Mouse (Mus musculus): ENCODE measurements around the gene Klhl12. TPM values are rescaled to one million over a fixed set of nuclear protein-coding genes. Genes with fewer than 3 reads are reported as not detected.
"Not testable (repeated sequence)": the region's sequence is repeated elsewhere in the genome, so short reads cannot be mapped to it uniquely, and the experiment has no call there.

Gene Klhl12
- polyA plus RNA-seq, 1 experiment from 2014 or later: 24.7 TPM

GRCm38 (mm10) chr1:134441737-134442136, 13.6 kb upstream of the Klhl12 start:
- H3K4me2 ChIP-seq (ENCODE audit: low read depth, low read length); H3K27me3 ChIP-seq (replicated peaks; ENCODE audit: control insufficient read depth, insufficient read depth, low read length); H3K4me3 ChIP-seq (ENCODE audit: low read depth, low read length); H3K9me3 ChIP-seq (ENCODE audit: control insufficient read depth, low read length); H3K27ac ChIP-seq (replicated peaks; ENCODE audit: low read depth, low read length); H3K4me1 ChIP-seq (ENCODE audit: control insufficient read depth, insufficient read depth, low read length); H3K36me3 ChIP-seq (ENCODE audit: control insufficient read depth, insufficient read depth, low read length); DNase-seq (ENCODE audit: low spot score); ATAC-seq (ENCODE audit: low read depth); H3K9ac ChIP-seq (ENCODE audit: low read depth, low read length): not testable (repeated sequence)
- 88% methylated on average over 6 of the region's 10 CpGs for WGBS

- no peak overlapping the region for H3K4me3 ChIP-seq (ENCODE audit: low read depth, low read length)
- H3K36me3 ChIP-seq (ENCODE audit: control insufficient read depth, insufficient read depth, low read length): no peaks in the 10 kb centered on the region
- H3K27ac ChIP-seq (replicated peaks; ENCODE audit: low read depth, low read length): no peak overlapping the region
- DNase-seq (ENCODE audit: low spot score) (no peak), ATAC-seq (ENCODE audit: low read depth) (no peak)
- H3K27me3 ChIP-seq (replicated peaks; ENCODE audit: control insufficient read depth, insufficient read depth, low read length): no peaks in the 10 kb centered on the region
- no peak overlapping the region for H3K4me2 ChIP-seq (ENCODE audit: low read depth, low read length)
- H3K9me3 ChIP-seq (ENCODE audit: control insufficient read depth, low read length): no peaks in the 10 kb centered on the region
- no peak overlapping the region for H3K9ac ChIP-seq (ENCODE audit: low read depth, low read length)
- 97% methylated on average over 3 of the region's 3 CpGs for WGBS
- no peaks in the 10 kb centered on the region for H3K4me1 ChIP-seq (ENCODE audit: control insufficient read depth, insufficient read depth, low read length)
Observed at GRCm38 (mm10) chr1:134442394-134442793, 12.9 kb upstream of the Klhl12 start.

GRCm38 (mm10) chr1:134443288-134443687, 12.0 kb upstream of the Klhl12 start:
- not testable (repeated sequence) for H3K4me2 ChIP-seq (ENCODE audit: low read depth, low read length); H3K4me3 ChIP-seq (ENCODE audit: low read depth, low read length); H3K9me3 ChIP-seq (ENCODE audit: control insufficient read depth, low read length); H3K4me1 ChIP-seq (ENCODE audit: control insufficient read depth, insufficient read depth, low read length); H3K27me3 ChIP-seq (replicated peaks; ENCODE audit: control insufficient read depth, insufficient read depth, low read length); ATAC-seq (ENCODE audit: low read depth); H3K9ac ChIP-seq (ENCODE audit: low read depth, low read length); H3K36me3 ChIP-seq (ENCODE audit: control insufficient read depth, insufficient read depth, low read length); H3K27ac ChIP-seq (replicated peaks; ENCODE audit: low read depth, low read length); DNase-seq (ENCODE audit: low spot score)
- WGBS: 78% methylated on average over 1 of the region's 1 CpGs

GRCm38 (mm10) chr1:134445418-134445817, 9.9 kb upstream of the Klhl12 start:
- H3K9ac ChIP-seq (ENCODE audit: low read depth, low read length): no peak overlapping the region

GRCm38 (mm10) chr1:134448537-134448936, 6.8 kb upstream of the Klhl12 start:
- not testable (repeated sequence) for H3K4me3 ChIP-seq (ENCODE audit: low read depth, low read length); ATAC-seq (ENCODE audit: low read depth); H3K36me3 ChIP-seq (ENCODE audit: control insufficient read depth, insufficient read depth, low read length); H3K4me1 ChIP-seq (ENCODE audit: control insufficient read depth, insufficient read depth, low read length); DNase-seq (ENCODE audit: low spot score); H3K9me3 ChIP-seq (ENCODE audit: control insufficient read depth, low read length); H3K27me3 ChIP-seq (replicated peaks; ENCODE audit: control insufficient read depth, insufficient read depth, low read length); H3K9ac ChIP-seq (ENCODE audit: low read depth, low read length); H3K4me2 ChIP-seq (ENCODE audit: low read depth, low read length); H3K27ac ChIP-seq (replicated peaks; ENCODE audit: low read depth, low read length)
- 69% methylated on average over 3 of the region's 3 CpGs for WGBS

More at GRCm38 (mm10) chr1:134445418-134445817, 9.9 kb upstream of the Klhl12 start:
- Histone ChIP-seq H3K9me3 (ENCODE audit: control insufficient read depth, low read length) (no peaks in the 10 kb centered on the region), H3K4me3 (ENCODE audit: low read depth, low read length) (no peak overlapping the region), H3K27ac (replicated peaks; ENCODE audit: low read depth, low read length) (no peak overlapping the region), H3K4me1 (ENCODE audit: control insufficient read depth, insufficient read depth, low read length) (no peaks in the 10 kb centered on the region), H3K27me3 (replicated peaks; ENCODE audit: control insufficient read depth, insufficient read depth, low read length) (no peaks in the 10 kb centered on the region), H3K36me3 (ENCODE audit: control insufficient read depth, insufficient read depth, low read length) (no peaks in the 10 kb centered on the region), H3K4me2 (ENCODE audit: low read depth, low read length) (no peak overlapping the region)
- WGBS: 82% methylated on average over 2 of the region's 2 CpGs
- DNase-seq (ENCODE audit: low spot score): no peak
- no peak for ATAC-seq (ENCODE audit: low read depth)

- 82% methylated on average over 4 of the region's 4 CpGs for WGBS
- H3K4me3 ChIP-seq (ENCODE audit: low read depth, low read length): no peak overlapping the region
- no peak overlapping the region for H3K9ac ChIP-seq (ENCODE audit: low read depth, low read length)
- H3K27ac ChIP-seq (replicated peaks; ENCODE audit: low read depth, low read length): no peak overlapping the region
- no peak for ATAC-seq (ENCODE audit: low read depth)
- H3K9me3 ChIP-seq (ENCODE audit: control insufficient read depth, low read length): no peaks in the 10 kb centered on the region
- H3K27me3 ChIP-seq (replicated peaks; ENCODE audit: control insufficient read depth, insufficient read depth, low read length): no peaks in the 10 kb centered on the region
- H3K36me3 ChIP-seq (ENCODE audit: control insufficient read depth, insufficient read depth, low read length): no peaks in the 10 kb centered on the region
- no peak for DNase-seq (ENCODE audit: low spot score)
- no peaks in the 10 kb centered on the region for H3K4me1 ChIP-seq (ENCODE audit: control insufficient read depth, insufficient read depth, low read length)
- H3K4me2 ChIP-seq (ENCODE audit: low read depth, low read length): no peak overlapping the region
Observed at GRCm38 (mm10) chr1:134450201-134450600, 5.1 kb upstream of the Klhl12 start.

- H3K4me2 ChIP-seq (ENCODE audit: low read depth, low read length): no peak overlapping the region
- peaks cover under 1% of the 10 kb centered on the region; the same call in 1 of the 2 replicates for H3K4me1 ChIP-seq (ENCODE audit: control insufficient read depth, insufficient read depth, low read length)
Observed at GRCm38 (mm10) chr1:134450986-134451385, 4.3 kb upstream of the Klhl12 start.

GRCm38 (mm10) chr1:134456060-134456459, 729 bp downstream of the Klhl12 start:
- ATAC-seq (ENCODE audit: low read depth) (no peak), DNase-seq (ENCODE audit: low spot score) (no peak)
- 19% methylated on average over 5 of the region's 5 CpGs for WGBS
- H3K36me3 ChIP-seq (ENCODE audit: control insufficient read depth, insufficient read depth, low read length): peaks cover 30% of the 10 kb centered on the region
- no peak overlapping the region for H3K27ac ChIP-seq (replicated peaks; ENCODE audit: low read depth, low read length)
- H3K9ac ChIP-seq (ENCODE audit: low read depth, low read length): peak overlapping the region; percentile 97
- H3K9me3 ChIP-seq (ENCODE audit: control insufficient read depth, low read length): no peaks in the 10 kb centered on the region
- H3K27me3 ChIP-seq (replicated peaks; ENCODE audit: control insufficient read depth, insufficient read depth, low read length): no peaks in the 10 kb centered on the region
- peak overlapping the region; percentile 92 for H3K4me3 ChIP-seq (ENCODE audit: low read depth, low read length)
- H3K4me1 ChIP-seq (ENCODE audit: control insufficient read depth, insufficient read depth, low read length): peaks cover 4% of the 10 kb centered on the region; the same call in 1 of the 2 replicates
- H3K4me2 ChIP-seq (ENCODE audit: low read depth, low read length): peak overlapping the region; percentile 67

More at GRCm38 (mm10) chr1:134450986-134451385, 4.3 kb upstream of the Klhl12 start:
- H3K9ac ChIP-seq (ENCODE audit: low read depth, low read length): no peak overlapping the region
- no peaks in the 10 kb centered on the region for H3K9me3 ChIP-seq (ENCODE audit: control insufficient read depth, low read length)
- ATAC-seq (ENCODE audit: low read depth): no peak
- H3K27me3 ChIP-seq (replicated peaks; ENCODE audit: control insufficient read depth, insufficient read depth, low read length): no peaks in the 10 kb centered on the region
- no peak overlapping the region for H3K27ac ChIP-seq (replicated peaks; ENCODE audit: low read depth, low read length)
- H3K4me3 ChIP-seq (ENCODE audit: low read depth, low read length): no peak overlapping the region
- peak; percentile 48 for DNase-seq (ENCODE audit: low spot score)
- H3K36me3 ChIP-seq (ENCODE audit: control insufficient read depth, insufficient read depth, low read length): no peaks in the 10 kb centered on the region
- WGBS: 36% methylated on average over 3 of the region's 3 CpGs

GRCm38 (mm10) chr1:134458139-134458727, 2.9 kb downstream of the Klhl12 start:
- Histone ChIP-seq H3K9ac (ENCODE audit: low read depth, low read length) (no peak overlapping the region), H3K4me1 (ENCODE audit: control insufficient read depth, insufficient read depth, low read length) (peaks cover 4% of the 10 kb centered on the region; the same call in 1 of the 2 replicates), H3K27ac (replicated peaks; ENCODE audit: low read depth, low read length) (no peak overlapping the region), H3K4me2 (ENCODE audit: low read depth, low read length) (no peak overlapping the region), H3K36me3 (ENCODE audit: control insufficient read depth, insufficient read depth, low read length) (peaks cover 49% of the 10 kb centered on the region), H3K4me3 (ENCODE audit: low read depth, low read length) (no peak overlapping the region), H3K9me3 (ENCODE audit: control insufficient read depth, low read length) (no peaks in the 10 kb centered on the region), H3K27me3 (replicated peaks; ENCODE audit: control insufficient read depth, insufficient read depth, low read length) (no peaks in the 10 kb centered on the region)
- no peak for DNase-seq (ENCODE audit: low spot score)
- WGBS: 91% methylated on average over 7 of the region's 7 CpGs
- no peak for ATAC-seq (ENCODE audit: low read depth)
